Mouse (Mus musculus) yolk sac, embryonic 10.5 days (tissue): ENCODE measurements around the gene Hoxd9.

Experiments
- DNase-seq: peaks from one replicate; pipeline ENCODE4 v3.0.0-alpha.2; 2017; ENCODE audit warnings: low spot score

Gene Hoxd9

DNA sequence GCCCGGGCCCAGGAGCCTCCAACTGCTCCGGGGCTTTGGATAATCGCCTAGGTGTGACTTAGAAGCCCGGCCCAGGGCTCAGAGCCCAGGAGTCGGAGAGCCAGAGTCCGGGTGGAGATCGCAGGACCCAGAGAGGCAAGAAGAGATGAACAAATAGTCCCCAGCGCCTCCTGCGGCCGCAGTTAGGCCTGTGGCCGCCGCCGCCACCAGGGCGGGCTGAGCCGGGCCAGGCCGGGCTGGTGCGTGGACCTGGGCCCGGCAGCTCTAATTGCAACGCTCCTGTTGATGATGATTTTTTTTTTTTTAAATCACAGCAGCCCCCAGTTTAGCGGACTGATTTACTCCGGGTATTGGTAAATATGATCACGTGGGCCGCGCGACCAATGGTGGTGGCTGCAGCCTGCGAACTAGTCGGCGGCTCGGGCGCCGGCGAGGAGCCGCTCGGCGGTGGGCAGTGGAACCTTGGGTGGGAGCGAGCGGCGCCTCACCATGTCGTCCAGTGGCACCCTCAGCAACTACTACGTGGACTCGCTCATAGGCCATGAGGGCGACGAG is at the start of gene Hoxd9:
TSS of gene Hoxd9 (plus strand) at position 161 of the 555 bp plus-strand sequence.
- peak; percentile 58 for DNase-seq

DNA sequence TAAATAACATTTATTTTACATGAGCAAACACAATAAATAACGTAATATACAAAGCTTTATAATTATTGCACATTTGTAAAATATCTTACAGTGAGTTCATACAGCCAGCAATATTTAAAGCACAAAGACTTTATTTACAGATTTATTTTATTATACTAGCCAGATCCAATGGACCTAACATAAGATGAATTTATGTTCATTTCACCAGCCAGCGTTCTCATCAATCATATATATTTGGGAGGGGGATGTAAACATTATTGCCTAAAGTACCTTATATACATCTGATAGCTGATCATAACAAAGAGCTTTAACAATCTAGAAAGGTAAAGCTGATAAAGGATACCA is 44.6 kb upstream of the Hoxd9 start:
- no peak for DNase-seq

DNA sequence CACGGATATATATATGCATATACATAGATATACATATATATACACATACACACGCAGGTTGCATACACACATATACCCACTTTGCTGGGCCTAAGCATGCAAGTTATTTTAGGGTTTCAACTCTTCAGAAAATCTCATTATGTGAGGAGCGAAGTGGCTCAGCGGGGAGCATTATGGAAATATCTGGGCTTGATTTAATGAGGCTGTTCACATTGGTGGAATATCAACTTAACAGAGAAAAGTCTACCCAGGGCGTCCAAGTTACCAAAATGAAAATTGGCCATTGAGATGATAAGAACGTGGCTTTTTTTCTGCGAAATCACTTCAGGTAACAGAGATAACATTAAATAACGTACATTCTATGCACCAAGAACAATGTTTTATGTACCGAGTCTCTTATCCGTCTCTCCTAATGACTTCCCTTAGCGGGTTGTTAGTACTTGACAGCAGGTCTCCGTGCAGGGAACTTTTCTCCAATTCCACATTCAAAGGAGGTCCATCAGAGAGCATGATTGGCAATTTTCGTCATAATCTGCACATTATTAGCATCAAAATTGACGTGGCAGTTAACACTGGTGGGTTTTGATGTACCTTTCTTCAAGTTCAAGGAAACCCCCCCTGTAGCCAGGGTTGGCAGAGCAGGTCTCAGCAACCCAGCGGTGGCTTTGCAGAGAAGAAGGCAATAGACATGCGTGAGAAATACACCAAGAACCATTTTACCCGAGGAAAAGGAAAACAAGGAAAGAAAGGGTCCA is 43.6 kb upstream of the Hoxd9 start:
- DNase-seq: no peak

GRCm38 (mm10) chr2:74654743-74655419 is 42.6 kb upstream of the Hoxd9 start:
- no peak for DNase-seq

DNA sequence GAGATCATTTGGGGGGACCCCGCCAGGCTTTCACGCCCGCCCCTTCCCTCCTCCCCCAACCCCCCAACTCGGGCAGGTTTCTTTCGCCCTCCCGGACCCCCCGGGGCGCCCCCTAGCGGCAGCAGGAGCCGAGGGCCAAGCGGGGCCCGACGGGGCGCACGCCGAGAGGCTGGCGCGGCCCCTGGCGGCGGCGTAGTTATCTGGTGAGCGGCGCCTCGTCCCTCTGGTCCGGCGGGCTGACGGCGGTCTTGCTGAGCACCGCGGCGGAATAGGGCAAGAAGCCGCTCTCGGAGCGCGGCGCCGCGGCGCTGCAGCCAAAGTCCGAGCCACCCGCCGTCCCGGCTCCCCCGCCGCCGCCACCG is 42.1 kb upstream of the Hoxd9 start:
- DNase-seq: peak; percentile 8

- DNase-seq: peak; percentile 34
Measured at GRCm38 (mm10) chr2:74655821-74656631, 41.5 kb upstream of the Hoxd9 start.

- DNase-seq: peak; percentile 6
Measured at GRCm38 (mm10) chr2:74656632-74657021, 40.9 kb upstream of the Hoxd9 start.

DNA sequence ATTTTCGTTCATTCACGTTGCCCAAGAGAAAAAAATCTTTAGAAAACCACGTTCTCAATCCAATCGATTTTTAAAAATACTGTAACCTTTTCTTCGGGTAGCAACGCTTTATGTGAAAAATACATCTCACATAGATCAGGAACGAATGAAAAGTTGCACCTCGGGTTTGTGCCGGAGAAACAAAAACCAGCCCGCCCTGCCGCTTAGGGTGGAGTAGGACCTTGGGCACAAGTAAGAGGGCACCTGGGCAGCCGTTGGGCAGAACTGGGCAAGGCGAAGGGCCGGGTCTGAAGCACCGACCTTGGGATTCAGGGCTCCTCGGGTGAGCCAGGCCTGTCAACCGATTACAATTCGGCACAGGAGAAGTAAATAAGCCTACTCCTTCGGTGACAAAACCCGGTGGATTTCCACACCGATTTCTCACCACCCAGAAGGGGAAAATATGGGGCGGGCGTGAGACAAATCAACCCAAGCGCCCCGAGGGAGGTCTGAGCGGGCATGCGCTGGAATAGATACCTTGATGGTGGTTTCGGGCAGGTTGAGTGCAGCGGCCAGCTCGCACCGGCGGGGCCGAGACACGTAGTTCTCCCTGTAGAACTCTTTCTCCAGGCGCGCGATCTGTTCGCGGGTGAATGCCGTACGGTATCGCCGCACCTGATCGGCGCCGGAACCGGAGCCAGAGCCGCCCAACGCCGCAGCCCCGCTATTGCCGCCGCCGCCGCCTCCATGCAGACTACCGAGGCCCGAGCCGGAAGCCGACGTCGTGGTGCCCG is 40.1 kb upstream of the Hoxd9 start:
- DNase-seq: peak; percentile 29

- DNase-seq: no peak
Measured at GRCm38 (mm10) chr2:74658024-74658666, 39.4 kb upstream of the Hoxd9 start.

- DNase-seq: peak; percentile 16
Measured at GRCm38 (mm10) chr2:74658667-74659371, 38.7 kb upstream of the Hoxd9 start.

DNA sequence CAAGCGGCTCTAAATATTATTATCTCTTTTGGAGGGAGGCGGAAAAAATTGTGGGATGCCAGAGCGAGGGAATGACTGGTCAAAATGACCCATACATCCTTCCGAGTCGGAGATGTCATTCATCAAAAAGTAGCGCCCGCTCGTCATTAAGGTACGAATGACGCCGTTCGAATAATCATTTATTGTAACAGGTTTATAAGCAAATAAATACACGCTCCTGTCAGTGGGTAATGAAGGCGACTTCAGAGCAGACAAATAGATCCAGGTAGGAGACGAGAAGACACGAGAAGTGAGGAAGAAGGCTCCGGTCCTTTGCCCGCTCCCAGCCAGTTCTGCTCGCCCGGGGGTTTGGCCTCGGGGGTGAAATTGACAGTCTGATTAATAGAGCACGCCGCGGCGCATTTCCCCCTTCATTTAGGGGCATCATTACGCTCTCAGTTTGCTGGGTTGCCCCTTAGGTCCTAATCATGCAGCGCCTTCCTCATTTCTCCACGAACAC is 38.0 kb upstream of the Hoxd9 start, which contains the start of gene Evx2:
TSS of gene Evx2 (minus strand) at position 51 of the 499 bp plus-strand sequence.
- peak; percentile 3 for DNase-seq

DNA sequence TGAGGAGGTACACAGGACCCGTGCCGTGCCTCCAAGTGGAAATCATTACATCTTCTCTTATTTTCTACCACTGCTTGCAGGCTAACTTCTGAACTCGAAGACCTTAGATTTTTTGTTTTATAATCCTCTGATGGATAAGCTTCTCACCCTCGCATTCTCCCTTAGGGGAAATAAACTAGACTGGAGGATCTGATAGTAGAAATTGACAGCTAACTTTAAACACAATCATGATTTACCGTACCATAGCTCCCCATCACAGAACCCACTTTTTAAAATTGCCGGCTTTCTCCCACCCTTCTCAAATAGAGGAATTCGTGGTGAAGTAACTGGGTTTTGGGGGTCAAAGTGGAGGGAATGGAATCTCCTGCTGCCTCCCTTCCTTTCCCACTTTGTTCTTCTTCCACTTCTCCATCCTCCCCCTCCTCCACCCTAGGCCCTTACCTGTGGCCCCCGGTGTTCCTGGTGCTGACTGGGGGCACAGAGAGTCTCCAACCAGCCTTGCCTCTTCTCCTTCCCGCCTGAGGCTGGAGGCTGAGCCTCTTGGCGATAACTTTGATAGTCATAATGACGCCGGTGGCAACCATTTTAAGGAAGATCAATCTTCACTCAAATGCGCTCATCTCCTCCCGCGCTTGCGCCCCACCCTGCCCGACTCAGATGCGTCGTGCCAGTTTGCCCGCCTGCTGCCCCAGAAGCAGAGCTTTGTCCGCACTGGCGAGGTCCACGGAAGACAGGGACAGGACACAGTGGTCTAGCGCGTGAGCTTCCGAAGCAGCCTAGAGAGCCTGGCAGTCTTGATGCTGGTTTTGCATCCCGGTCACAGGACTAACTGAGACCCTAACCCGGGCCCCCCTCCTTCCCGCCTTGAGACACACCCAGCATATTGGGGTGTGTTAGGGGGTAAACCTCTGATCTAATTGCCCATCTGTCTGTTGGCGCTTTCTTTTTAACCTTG is 36.8 kb upstream of the Hoxd9 start:
- peak; percentile 6 for DNase-seq

- DNase-seq: peak; percentile 41
Measured at GRCm38 (mm10) chr2:74661685-74662084, 35.8 kb upstream of the Hoxd9 start.

DNA sequence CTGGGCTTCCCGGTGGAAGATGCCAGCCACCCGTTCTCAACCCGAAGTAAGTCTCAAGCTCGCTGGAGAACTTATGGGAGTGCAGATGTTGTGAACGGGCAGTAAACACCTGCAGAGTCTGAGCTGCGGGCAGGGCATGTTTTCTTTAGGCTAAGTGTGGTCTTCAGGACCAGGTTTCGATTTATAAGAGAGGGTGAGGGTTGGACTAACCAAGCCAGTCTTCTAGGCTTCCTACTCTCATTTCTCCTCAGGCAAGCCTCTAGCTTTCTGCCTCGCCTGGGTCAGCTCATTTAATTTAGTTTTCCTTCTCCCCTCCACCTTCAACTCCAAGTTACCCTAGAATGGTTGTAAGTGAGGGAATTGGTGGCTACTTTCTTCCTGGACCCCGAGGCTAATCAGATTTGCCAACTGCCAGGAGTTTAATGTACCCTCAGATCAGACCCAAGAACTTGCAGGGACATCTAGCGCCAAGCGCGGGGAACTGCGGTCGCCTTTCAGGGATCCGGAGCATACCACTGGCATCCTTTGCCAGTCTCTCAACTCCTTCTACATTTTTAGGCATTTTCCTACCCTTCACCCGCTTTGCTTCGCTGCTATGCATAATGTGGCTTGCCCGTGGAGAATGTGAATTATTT is 34.1 kb upstream of the Hoxd9 start:
- DNase-seq: peak; percentile 14

- no peak for DNase-seq
Measured at GRCm38 (mm10) chr2:74666411-74666810, 31.1 kb upstream of the Hoxd9 start.

DNA sequence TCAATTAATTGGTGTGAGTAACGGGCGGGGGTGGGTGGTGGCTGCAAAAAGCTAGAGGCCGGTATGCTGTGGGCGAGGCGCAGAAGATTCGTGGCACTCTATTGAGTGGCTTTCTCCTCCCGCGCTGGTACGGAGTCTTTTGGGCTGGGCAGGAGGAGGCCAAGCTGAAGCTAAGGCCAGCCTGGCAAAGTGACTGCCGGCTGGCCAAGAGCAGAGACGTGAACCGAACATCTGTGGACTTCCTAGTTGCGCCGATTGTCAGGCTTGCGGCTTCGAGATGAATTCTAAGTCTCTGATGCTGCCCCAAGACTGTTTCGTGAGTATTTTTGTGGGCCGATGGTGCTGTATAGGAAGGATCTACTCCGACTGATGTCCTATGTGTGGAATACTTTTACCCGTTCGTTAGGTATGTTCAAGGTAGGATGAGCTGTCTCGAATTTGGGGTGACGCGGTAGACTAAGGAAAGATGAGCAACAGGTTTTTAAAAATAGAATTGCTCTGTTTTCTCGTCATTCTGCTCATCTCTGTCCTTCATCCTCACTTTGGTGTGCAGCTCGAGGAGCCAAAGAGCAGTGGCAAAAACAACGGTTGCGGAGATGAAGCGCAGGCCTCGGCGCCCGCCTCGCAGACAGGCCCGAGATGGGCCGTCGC is 30.2 kb upstream of the Hoxd9 start:
- no peak for DNase-seq

GRCm38 (mm10) chr2:74667842-74668357 is 29.6 kb upstream of the Hoxd9 start, which contains the start of gene Hoxd13:
Gene Hoxd13, plus strand, starts transcription at chr2:74668310.
- no peak for DNase-seq
